Mouse (Mus musculus) frontal cortex, postnatal 10 days (tissue): ENCODE data around the gene Rapgef4.

Experiments
- DNase-seq, 2 experiments: peaks; one replicate each; pipeline ENCODE4 v3.0.0; 2022; ENCODE audit warnings: low spot score in 2 of 2, mixed read lengths in 1 of 2

Gene Rapgef4

DNA sequence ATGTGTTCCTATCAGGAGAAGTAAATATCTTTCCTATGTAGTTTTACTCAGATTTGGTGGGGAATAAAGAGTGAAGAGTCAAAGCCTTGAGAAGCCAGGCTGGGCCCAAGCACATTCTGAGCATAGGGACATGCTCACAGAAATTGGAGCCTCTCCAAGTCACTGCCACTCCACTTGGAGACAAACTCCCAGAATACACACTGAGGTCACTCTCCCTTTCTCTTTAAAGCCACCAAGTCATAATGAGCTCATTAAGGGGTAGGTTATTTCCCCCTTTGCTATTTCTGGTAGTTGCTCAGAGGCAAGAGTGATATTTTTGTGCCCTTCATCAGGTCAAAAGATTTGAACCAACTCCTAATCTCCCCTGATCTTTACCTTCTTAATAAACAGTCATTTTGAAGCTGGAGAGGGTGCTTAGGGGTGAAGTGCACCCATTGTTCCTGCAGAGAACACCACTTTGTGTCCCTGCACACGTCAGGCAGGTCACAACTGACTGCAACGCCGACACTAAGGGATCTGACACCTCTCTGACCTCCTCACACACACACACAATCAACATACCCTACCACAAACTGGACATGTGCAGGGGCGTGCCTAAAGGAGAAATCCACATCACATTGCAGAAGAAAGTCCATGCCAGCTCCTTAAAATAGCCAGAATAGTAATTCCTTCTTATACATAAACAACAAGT is 288.8 kb downstream of the Rapgef4 start:
- DNase-seq: no peak

DNA sequence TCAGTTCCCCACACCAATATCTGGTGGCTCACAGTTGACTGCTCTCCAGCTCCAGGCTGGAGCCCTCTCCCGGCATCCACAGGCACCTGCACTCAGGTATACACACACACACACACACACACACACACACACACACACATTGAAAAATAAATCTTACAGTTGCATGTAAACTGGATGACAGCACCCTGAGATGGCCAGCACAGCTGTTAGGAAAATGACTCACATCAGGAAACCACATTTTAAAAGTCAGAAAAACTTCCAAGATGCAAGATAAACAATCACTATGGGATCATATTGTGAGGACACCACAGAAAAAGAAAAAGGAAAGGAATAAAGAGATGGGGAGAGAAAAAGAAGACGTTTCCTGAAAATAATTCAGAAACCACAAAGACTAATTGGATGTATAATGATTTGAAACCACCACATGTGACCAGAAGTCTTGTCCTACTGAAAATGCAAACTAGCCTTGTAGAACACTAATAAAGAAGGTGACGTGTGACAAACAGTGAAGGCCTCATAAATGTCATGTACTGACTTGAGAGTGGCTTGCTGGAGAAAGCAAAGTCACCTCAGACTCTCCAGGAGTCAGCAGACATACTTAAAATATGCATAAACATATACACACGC is 297.3 kb downstream of the Rapgef4 start:
- no peak for DNase-seq

DNA sequence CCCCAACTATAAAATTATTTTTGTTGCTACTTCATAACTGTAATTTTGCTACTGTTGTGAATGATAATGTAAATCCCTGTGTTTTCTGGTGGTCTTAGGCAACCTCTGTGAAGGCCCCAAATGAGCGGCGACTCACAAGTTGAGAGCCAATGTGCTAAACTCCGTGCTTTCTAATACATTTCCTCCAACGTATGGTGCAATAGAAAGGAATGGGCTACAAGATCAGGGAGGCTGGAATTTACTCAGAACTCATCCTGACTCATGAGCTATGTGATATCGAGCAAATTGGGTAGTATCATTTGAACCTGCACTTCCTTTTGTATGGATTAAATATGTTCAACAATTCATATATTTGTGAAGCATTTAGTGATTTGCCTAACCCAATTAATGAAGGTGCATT is 299.5 kb downstream of the Rapgef4 start:
- no peak for DNase-seq

DNA sequence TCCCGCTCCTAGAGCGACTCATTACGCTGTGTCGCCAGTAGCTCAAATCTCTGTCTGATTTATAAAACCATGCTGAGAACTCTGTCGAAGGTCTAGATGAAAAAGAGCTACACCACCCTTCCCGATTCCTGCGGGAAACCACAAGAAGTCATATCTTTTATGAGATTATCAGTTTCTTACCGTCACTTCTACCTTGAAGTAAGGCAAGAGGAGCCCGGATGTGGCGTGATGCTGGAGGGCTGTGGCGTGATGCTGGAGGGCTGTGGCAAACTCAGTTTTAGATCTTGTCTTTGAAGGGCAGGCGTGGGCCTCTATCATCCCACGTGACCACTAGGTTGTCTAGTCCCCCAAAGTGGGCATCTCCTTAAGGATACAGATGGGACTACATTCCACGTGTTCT is 300.9 kb downstream of the Rapgef4 start:
- DNase-seq: no peak

DNA sequence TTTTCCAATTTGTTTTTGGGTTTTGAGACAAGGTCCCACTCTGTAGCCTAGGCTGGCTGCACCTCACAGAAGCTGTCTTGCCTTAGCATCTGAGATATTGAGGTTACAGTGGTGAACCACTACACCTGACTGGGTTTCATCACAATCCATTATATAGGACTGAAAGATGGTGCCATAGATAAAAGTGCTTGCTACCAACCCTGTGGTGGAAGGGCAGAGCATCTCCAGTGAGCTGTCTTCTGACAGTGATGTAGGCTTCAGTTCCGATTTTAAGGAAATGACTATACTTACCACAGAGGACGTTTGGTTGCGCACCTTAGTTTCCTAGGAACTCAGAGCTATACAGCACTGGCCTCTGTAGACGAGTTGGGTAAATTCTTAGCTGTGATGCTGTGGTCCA is 301.7 kb downstream of the Rapgef4 start:
- no peak for DNase-seq

DNA sequence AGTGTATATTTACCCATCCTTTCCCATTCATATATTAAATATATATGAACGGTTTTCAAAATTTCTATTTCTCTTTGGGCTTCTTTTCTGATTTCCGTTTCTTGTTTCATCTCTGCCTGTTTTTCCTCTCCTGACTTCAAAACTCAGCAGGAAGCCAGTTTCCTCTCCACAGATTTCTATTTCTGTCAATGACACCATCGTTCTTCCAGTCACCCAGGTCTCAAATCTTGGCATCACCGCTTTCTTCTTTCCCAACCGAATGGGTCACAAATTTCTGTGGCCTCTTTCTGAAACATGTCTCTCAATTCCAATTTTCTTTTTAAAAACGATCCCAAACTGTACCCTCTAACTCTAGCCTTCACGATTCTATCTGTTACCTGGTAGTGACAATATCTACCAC is 303.6 kb downstream of the Rapgef4 start:
- DNase-seq: no peak

DNA sequence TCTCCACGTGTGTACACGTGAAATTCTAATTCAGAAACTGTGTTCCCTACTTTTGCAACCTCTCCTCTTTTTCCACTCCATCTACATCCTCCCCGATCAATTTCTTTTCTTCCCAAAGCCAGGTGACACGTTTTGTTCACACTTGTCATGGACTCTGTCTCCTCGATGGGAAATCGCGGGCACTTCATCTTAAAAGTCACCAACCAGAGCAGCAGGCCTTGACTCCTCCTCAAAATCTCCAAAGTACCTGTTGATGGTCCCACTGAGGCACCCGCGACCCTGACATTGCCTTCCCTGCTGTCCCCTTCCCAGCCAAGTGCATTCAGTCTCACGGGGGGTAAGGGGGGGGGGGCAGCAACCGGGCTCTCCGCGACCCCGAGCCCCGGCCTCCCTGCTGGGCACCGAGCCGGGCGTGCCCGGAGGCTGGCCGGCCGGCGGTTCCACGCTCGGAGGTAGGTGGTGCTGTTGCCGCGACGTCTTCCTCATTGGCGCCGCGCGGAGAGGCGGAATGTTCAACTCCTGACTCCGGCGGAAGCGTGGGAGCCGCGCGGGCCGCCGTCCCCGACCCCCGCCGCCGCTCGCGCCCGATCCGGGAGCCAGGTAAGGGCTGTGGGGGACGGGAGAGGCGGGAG is 304.3 kb downstream of the Rapgef4 start, which contains the start of gene Map3k20:
Map3k20 (plus strand) TSS at position 382 of the 632 bp plus-strand sequence.
- peak; percentile 20 to 59 for DNase-seq

DNA sequence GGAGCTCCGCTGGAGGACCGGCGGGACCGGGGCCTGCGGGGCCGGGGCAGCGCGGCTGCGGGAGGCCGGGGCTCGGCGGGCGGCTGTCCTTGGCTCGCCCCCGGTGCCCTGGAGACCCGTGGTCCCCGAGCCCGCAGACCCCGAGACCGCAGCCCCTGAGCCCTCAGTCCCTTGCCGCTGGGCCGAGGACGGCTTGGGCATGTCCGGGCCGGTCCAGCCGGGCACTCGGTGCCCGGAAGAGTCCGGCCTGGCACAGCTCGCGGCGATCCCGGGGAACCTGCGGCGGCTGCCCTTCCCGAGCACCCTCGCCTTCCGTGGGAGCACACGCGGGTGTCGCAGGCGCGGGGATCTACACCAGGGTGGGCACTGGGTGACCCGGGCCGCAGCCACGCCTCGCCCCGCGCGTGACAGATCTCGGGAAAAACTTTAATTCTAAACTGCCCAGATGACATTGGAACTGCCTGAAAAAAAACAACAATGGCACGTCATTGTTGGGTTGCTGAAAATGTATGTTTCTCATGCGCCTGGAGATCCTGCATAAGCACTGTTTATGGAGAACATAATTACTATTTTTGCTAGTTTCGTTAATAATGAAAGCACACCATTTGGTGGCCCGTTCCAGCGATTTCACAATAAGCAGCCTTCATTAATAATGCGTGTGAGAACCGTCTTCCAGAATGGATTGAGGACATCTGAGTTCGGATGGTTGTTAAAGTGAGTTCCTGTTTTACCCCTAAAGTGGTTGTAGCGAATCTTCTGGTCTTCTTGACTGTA is 305.0 kb downstream of the Rapgef4 start:
- DNase-seq: no peak

DNA sequence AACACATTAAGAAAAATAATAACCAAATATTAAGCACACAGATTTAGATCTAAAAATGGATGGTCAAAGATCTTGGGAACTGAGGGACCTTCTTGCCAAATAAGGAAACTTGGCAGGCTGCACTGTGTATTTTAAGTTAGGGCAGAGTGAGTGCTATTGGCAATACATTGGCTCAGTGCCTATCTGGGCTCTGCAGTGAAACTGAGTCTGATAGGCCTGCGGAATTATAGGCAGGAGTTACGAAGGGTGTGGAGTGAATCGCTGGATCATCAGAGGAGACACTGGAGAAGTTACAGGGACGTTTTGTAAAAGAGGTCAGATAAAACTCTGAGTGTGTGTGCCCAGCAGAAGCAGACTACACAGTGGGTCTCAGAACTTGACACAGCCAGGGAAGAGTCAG is 306.1 kb downstream of the Rapgef4 start:
- no peak for DNase-seq

DNA sequence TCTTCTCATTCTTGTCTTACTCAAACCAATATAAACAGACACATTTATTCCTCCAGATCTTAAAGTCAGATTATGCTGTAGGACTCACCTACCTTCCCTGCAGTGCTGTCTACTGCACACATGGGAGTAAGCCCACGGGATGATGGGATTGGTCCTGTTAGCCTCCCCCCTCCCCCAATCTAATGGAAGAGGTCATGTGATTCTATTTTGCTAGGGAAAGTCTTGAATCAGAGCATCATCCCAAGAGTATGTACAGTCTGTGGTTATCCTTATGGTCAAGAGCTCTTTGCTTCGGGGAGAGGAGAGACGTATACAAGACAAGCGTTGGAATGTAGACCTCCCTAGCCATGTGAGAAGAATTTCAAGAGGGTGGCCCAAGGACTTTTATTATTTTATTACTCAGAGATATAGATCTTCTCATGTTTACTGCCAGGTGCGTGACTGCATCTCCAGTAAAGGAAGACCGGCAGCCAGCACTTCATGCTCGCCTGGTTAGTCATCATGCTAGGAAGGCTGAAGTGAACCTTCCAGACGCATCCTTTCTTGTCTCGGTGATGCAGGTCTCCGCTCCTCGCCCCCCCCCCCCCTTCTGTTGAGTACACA is 308.0 kb downstream of the Rapgef4 start:
- DNase-seq: no peak

DNA sequence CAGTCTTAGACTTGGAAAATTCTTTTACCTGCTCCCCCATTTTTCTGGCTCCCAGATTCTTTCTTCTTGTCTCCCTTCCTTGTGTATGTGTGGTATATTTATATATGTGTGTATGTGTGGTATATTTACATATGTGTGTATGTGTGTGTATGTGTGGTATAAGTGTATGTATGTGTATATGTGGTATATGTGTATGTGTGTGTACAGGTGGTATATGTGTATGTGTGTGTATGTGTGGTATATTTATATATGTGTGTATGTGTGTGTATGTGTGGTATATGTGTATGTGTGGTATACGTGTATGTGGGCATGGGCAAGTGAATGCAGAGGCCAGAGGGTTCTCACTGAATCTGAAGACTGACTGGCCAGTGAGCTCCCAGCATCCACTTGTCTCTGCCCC is 310.1 kb downstream of the Rapgef4 start:
- DNase-seq: no peak

DNA sequence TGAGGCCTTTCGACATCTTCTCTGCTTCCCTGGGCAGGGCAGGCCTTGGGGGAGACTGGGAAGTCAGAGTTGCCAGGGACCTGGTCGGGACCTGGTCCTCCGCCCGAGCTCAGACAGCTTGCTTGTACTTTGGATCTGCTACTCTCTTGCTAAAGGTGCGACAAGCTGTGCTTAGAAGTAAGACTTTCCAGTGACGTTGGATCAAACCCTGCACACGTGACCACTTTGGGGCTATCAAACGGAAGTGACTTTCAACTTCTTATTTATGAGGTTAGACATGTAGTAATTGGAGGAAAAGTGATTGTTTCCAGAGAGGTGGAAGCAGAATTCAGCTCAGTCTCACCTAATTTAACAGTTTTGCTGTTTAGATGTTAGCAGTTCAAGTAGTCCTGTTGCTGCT is 311.5 kb downstream of the Rapgef4 start:
- no peak for DNase-seq

DNA sequence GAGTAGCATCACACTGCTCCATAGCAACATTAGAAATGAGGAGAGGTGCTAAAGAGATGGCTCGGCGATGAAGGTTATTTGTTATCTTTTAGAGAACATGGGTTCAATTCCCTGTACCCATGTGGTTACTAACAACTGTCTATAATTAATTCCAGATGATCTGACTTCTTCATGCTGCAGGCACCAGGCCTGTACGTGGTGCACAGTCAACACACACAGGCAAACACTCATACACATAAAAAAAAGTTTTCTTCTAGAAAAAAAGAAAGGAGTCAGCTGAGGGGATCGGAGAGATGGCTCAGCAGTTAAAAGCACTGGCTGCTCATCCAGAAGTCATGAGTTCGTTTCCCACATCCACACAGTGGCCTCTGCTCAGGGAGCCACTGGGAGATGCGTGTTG is 314.0 kb downstream of the Rapgef4 start:
- no peak for DNase-seq

DNA sequence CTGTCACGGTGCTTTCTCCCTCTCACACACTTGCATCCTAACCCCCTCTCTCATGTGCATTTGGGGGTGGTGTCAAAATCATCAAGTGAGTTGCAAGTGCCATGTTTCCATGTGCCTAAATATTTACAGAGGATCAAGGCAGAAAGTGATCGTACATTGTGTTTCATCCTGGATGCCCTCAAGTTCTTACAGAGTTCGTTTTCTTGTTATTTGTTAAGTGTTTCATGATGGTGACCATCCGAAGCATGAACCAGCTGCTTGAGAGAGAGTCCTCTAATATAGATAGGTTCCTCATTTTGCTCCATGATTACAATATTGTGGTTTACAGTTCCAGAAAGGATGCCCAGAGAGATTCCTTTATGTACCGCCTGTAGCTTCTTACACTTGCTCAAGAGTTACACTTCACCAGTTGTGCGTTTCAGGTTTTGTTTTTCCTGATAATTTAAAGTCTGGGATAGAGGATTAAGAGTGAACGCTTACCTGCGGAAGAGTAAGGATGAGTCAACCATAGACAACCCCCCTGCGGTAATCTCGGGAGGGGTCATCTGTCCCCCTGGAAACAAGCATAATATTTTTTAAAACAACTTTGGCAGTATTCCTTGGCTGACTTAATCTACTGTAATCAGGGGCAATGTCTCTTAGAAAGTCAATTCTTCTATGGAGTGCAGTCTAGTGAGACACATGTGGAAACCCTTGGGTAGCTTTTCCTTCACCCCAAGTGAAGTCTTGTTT is 316.1 kb downstream of the Rapgef4 start:
- no peak for DNase-seq

DNA sequence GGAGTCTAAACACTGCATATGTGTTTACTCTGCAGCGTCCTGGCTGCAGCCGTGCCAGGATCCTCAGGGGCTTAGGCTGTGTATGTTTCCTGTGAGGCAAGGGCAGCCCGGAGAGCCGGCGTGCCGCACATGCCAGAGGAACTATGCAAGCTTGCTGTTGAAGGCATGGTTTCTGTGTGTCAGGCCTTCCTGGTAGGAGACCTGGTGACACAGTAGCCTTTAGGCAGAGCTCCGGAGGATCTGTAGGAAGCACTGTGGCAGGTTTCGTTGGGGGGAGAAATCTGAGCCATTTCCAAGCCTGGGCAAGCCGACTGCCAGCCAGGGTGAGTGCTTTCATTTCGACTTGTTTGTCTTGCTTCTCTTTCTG is 316.7 kb downstream of the Rapgef4 start:
- no peak for DNase-seq

DNA sequence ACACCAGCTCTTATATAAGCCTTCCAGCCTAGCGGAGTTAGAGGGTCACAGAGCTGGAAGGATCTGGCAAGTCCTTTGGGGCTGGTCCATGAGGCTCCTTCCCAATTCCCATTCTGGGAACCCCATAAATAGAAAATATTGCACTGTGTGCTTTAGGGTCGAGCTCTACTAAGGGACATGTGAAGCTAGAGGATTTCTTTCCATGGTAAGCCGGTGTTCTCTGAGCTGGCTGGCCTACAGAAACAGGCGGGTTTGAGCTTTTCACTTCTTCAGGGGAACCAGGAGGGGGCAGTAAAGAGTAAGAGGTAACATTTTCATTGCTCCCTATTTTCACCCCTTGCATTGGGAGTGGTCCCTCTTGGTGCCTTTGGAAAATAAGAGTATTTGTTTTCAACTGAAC is 317.4 kb downstream of the Rapgef4 start:
- no peak for DNase-seq

DNA sequence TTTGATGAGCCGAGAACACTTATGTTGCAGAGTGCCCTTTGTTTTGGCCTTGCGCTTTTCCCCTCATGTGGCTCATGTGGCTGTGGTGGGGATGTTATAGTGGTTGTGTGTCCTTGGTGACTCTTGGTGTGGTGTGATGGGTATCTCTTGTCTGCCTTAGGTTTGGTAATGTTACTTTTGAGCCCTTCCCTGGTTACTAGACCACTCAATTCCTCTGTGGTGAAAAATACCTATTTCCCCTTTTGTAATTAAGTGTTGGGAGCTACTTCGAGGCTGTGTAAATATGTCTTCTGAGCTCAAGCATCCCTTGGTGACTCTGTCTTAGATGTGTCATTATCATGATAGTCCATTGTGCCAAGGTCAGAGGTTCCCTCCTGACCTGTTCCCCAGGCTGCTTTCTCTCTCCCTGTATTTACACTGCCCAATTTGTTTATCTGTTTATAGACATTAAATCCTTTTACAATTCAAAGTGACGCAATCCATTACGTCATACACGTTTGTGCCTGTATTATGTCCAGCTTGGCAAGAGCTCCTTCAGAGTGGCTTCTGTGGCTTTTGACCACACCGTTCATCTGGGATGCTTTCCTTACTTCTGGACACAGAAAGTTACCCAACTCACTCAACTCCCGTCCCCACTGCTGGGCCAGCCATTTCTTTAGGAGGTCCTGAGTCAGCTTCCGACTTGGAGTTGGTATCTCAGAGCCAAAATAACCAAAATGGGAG is 320.3 kb downstream of the Rapgef4 start:
- DNase-seq: no peak

DNA sequence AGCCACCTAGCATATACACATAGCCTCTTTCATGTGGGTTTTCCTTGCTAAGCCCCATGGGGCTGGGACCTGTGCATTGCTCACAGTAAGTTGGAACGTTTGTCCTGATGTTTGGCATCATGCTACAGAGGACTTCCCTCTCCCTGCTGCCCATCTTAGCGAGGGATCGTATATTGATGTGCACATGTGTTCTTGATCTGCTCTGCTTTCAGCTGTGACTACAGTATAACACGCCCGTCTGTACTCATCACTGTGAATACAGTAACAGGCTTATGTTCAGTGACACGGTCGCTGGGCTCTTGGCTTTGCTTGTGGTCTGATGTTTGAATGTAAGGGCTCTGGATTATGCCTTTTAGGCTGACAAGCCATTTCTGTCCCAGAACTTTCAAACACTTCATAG is 324.7 kb downstream of the Rapgef4 start:
- DNase-seq: no peak
